Mouse (Mus musculus): ENCODE data around the gene Creb3.
"Not testable (repeated sequence)": the region's sequence is repeated elsewhere in the genome, so short reads cannot be mapped to it uniquely, and the experiment has no call there.

Gene Creb3

DNA sequence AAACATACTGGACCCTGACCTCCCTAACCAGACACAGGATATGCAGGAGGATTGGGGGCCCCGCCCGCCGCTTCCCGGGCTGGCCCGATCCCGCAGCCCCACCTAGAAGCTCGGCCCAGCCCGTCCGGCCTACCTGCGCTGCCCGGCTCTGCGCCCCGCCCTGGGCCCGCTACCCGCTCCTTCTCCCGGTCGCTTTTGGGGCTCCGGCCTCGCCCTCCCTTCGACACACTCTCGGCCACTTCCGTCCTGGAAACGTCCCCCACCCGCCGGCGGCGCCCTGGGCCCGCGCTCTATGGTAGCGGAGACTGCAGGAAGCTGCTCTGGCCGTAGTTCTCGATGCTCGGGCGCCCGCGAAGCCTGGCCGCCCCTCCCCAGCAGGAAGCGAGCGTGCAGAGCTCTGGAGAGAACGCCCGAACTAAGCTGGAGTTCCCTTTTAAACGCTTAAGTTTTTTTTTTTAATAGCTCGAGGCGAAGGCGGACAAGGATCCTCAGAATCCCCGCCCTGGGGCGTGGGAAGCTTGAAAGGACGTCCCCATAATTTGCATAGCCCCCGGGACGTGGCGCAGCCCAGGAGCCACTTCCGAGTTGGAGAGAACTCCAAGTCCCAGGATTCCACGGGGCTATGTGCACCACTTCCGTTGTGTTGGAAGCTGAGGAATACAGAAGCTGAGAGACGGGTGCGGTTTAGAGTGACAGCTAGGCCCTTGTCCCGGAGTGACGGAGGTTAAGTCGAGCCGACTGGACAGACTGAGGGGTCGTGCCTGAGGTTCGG lies at the start of gene Creb3, which contains the start of gene Tln1:
Gene Creb3 (plus strand): TSS at position 336 of the 772 bp plus-strand sequence.
Gene Tln1 (minus strand): TSS at position 695 of the 772 bp plus-strand sequence.
- DNase-seq, result peak; percentile 99

- no peak for DNase-seq
Measured at GRCm38 (mm10) chr4:43512653-43513052, 49.5 kb upstream of the Creb3 start.

DNA sequence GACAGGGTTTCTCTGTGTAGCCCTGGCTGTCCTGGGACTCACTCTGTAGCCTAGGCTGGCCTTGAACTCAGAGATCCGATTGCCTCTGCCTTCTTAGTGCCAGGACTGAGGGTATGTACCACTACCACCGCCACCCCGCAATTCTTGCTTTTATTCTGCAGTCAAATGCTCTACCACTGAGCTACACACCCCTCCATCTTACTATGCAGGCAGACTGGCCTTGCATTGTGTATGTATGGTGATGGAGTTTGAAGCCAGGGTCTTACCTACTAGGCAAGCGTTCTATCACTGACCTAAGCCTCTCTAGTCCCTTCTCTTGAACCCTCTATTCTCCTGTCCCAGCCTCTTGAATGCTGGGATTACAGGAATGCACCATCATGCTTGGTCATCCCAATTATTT lies 48.8 kb upstream of the Creb3 start:
- no peak for DNase-seq

GRCm38 (mm10) chr4:43513791-43514190 lies 48.3 kb upstream of the Creb3 start:
- no peak for DNase-seq

- DNase-seq, result no peak
Measured at GRCm38 (mm10) chr4:43515764-43516708, 46.1 kb upstream of the Creb3 start.

- DNase-seq, result peak; percentile 38
Measured at GRCm38 (mm10) chr4:43519551-43519950, 42.6 kb upstream of the Creb3 start.

DNA sequence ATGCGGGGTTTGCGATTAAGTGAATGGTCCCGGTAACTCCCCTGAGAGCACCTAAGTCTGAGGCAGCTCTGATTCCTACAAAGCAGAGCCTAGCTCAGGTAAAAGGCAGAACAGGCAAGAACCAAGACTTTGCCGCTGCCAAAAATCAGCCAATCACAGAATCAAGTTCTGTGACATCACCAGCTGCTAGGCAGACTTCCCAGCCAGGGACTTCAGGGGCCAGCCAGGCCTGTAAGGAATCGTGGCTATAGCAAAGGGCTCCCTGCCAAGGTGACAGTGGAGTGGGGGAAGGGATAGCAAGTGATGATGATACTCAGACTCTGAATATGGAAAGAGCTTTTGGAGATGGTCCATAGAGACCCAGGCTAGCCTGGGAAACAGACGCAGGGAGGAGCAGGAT lies 42.2 kb upstream of the Creb3 start:
- DNase-seq, result peak; percentile 93

- no peak for DNase-seq
Measured at GRCm38 (mm10) chr4:43527880-43528279, 34.3 kb upstream of the Creb3 start.

- DNase-seq, result no peak
Measured at GRCm38 (mm10) chr4:43528487-43528886, 33.6 kb upstream of the Creb3 start.

DNA sequence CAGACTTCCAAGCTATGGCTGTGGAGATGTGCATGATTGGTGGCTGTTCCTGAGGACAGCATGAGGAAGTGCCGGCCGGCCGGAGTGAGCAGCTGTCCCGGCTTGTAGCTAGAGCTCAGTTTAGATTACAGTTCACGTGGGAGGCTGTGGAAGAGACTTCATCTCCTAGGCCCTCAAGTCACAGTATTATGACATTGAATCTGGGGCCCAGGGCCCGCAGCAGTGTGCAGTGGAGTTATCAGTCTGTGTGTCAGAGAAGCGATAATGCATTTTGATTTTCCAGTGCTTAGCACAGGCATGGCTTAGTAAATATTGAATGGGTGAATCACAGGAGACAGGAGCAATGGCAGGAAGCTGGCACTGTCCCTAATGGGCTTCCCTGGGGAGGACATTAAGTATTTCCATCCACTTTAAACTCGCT lies 32.0 kb upstream of the Creb3 start:
- peak; percentile 32 for DNase-seq

GRCm38 (mm10) chr4:43530581-43530980 lies 31.6 kb upstream of the Creb3 start:
- peak; percentile 86 for DNase-seq

- peak; percentile 49 for DNase-seq
Measured at GRCm38 (mm10) chr4:43533270-43533669, 28.9 kb upstream of the Creb3 start.

DNA sequence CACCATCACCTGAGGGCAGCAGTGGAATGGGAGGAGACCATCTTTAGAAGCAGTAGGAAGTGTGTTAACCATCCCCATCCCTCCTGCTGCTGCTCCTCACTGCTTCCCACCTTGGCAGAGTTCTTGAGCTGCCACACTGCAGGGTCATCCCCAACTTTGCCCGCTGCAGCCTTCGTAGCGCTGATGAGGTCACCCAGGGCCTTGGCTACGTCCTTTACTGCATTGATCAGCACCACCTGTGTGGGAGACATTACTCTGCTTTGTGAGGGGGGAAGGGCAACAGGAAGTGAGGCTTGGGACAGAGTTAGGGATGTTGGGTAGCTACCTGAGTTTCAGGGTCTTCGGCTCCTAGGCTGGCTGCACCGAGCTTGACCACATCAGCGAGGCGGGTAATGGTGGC lies 26.5 kb upstream of the Creb3 start:
- no peak for DNase-seq

DNA sequence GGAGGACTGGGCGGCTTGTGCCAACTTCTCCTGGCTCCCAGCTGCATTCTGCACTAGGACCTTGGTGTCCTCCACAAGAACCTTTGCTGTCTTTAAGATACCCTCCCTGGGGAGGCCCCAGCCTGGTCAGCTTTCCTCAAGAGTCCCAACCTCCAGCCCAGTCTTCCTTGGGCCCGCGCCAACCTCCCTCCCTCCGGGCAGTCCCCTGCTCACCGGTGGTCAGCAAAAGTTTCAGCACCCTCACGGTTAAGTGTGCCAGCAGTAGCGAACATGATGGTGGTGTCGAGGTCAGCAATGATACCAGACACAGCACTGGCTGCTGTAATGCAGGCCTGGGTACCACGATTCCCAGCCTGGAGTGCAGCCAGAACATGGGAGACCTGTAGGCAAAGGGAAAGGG lies 26.1 kb upstream of the Creb3 start:
- no peak for DNase-seq

DNA sequence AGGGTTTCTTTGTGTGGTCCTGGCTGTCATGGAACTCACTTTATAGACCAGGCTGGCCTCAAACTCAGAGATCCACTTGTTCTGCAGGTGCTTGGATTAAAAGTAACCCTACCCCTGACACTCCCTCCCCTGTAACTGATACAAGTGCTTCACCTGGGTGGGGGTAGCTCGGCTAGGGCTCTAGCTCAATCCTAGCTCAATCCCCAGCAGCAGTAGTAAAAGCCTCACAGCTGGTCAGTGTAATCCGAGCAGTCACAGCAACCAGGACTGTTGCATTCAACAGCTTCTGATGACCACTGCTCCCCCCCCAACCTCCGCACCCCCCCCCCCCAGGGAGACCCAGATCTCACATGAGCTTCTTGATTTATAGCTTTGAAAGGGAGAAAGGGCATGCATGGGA lies 20.1 kb upstream of the Creb3 start:
- no peak for DNase-seq

DNA sequence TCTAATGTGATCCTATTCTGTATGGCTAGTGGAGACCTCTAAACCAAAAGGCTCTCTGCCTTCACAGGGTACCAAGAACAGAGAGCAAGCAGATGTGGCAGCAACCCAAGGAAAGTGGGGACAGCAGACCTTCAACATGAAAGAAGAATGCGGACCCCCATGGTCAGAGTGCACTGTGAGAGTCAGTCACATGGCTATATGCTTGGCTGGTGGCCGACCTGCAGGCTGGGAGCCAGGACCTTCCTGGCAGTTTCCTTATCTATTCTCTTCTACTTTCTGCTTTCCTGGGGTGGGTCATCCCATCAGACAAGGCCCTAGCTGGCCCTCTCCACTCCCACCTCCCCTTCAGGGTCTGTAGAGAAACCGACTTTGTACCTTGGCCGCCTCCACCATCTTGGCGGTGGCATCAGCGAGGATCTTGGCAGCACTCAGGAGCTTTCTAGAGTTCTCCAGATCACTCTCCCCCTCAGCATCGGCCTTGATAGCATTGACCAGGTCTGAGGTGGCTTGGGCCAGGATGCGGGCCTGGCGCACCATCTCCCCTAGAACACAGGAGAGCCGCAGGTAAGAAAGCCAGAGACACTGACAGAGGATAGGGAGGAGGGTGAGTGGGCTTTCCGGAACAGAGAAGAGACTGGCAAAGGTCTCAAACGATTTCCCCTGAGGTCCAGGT lies 15.6 kb upstream of the Creb3 start:
- peak; percentile 61 for DNase-seq

- DNase-seq, result no peak
Measured at GRCm38 (mm10) chr4:43547160-43547559, 15.0 kb upstream of the Creb3 start.

DNA sequence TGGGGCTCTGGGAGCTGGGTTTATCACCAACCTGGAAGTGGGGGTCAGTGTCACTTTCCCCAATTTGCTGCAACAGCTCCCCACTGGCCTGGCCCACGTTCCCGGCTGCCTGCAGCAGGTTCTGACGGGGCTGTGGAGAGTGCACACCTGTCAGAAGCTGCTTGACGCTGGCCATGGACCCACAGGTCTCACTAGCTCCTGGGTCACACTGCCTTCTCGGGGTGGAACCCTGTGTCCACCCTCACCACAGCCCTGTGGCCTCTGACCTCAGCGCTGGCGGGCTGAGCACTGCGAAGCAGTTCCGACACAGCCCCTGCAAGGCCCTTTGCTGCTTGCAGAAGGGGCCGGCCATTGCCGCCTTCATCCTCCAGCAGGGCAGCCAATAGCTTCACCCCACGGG lies 13.1 kb upstream of the Creb3 start:
- no peak for DNase-seq

DNA sequence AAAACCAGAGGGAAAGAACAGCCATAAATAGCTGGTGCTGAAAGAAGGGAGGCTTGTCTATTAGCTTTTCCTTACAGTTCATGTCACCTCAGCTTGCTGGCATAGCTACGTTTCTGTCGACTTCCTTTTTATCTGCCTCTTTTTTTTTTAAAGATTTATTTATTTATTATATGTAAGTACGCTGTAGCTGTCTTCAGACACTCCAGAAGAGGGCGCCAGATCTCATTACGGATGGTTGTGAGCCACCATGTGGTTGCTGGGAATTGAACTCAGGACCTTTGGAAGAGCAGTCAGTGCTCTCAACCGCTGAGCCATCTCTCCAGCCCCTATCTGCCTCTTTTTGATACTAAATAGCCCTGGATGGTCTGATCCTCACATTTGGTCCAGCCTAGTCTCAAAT lies 10.3 kb upstream of the Creb3 start:
- not testable (repeated sequence) for DNase-seq

DNA sequence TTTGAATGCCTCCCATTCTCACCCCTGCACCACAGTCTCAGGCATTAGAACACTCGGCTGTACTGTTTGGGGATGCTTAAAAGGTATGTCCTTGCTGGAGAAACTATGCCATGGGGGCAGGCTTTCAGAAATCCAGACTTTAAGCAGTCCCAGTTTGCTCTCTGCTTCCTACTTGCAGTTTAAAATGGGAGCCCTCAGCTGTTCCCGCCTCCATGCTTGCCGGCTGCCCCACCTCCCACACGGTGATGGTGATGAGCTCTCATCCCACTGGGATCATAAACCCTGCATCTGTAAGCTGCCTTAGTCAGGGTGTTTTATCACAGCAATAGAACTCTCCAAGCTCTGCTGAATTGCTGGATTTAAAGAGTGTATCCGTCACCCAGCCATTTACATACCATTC lies 9.7 kb upstream of the Creb3 start:
- DNase-seq, result no peak

DNA sequence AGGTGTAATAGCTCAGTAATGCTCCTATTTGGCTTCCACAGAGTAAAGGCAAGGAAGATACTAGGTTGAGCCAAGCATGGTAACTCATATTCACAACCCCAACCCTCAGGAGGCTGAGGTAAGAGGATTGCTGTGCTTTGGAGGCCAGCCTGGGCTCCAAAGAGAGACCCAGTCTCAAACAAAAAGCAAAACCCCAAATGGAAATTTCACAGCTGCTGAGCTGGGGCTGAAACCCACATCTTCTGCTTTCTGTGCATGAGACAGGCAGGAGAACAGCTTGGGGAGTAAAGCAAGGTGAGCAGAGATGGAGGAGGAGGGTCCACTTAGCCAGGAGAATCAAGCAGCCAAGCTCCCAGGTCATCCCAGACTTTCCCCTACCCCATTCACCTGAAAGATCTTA lies 8.2 kb upstream of the Creb3 start:
- no peak for DNase-seq

DNA sequence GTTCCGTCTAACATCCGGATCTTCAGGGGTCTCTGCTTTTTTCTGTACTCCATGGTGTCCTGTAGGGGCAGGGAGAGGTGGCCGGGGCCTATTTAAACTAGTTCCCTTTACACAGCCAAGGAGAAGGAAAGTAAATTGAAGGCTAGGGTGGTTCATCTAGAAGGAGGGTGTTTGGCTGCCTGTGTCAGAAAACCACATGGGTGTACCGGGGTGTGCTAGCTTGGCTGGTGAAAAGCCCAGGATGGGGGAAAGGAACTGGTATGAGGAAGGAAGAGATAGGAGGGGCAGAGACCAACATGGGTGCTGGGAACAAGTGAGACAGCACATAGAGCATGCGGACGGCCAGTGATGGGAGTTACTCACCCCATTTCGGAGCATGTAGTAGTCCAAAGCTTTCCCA lies 6.2 kb upstream of the Creb3 start:
- no peak for DNase-seq

- peak; percentile 75 for DNase-seq
Measured at GRCm38 (mm10) chr4:43558028-43558630, 4.0 kb upstream of the Creb3 start.

All from kidney, adult 9 months (tissue).